Mouse (Mus musculus): ENCODE measurements at regions not wholly inside any gene's neighbourhood (a gene's known extent, or its start where the extent isn't known, plus 50 kb on each side); places are given as distances from the start of the nearest gene placed in this dataset.
A peak's percentile ranks its signal among the peaks of the same experiment; 100 is the strongest.
"Not testable (repeated sequence)": the region's sequence is repeated elsewhere in the genome, so short reads cannot be mapped to it uniquely, and the experiment has no call there.

DNA sequence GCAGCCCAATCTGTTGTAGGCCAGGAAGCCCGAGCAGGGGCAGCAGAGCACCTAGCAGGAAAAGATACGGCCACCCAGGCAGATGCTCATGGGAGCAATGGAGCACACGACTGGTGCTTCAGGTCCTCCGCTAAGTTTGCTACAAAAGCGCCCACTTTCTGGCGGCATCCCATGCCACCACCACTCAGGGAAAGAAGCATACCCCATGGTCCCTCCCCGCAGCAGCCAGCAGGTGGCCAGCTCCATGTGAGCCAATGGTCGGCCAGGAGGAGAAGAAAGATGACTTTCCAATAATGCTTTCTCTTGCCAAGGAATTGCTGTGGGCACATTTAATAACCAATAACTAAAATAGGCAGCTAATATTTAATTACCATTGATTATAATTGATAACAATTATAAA, 166.7 kb upstream of the Klf6 start:
- Histone ChIP-seq H3K4me1 (ENCODE audit: control insufficient read depth, insufficient read depth, low read length) (no peaks in the 10 kb centered on the region), H3K4me3 (ENCODE audit: insufficient read depth, low read length) (no peak overlapping the region), H3K27ac (ENCODE audit: insufficient read depth, low read depth, low read length) (no peak overlapping the region)
- TF ChIP-seq POLR2A (IDR thresholded peaks at IDR 0.05; ENCODE audit: borderline replicate concordance, low read depth, low read length): no peak
- TF ChIP-seq CTCF (IDR thresholded peaks at IDR 0.05; ENCODE audit: low read depth, low read length): no peak

DNA sequence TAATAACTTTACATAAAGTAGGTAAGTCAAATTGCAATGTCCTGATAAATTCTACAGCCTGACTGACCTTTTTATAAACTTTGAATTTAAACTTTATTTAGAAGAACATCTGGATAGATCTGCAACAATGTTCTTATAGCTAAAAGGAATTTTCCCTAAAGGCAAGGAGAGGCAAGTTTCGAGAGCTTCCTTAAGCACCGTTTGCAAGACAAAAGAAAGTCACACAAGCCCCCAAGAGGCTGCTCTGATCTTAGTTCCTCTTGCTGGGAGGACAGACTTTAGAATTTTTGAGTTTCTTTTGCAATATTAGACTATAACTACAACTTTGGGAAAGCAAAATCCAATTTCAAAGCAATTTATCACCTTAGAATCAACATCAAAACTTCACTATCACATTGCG, 165.7 kb upstream of the Klf6 start:
- not testable (repeated sequence) for H3K27ac ChIP-seq (ENCODE audit: insufficient read depth, low read depth, low read length); H3K4me3 ChIP-seq (ENCODE audit: insufficient read depth, low read length); H3K4me1 ChIP-seq (ENCODE audit: control insufficient read depth, insufficient read depth, low read length)

DNA sequence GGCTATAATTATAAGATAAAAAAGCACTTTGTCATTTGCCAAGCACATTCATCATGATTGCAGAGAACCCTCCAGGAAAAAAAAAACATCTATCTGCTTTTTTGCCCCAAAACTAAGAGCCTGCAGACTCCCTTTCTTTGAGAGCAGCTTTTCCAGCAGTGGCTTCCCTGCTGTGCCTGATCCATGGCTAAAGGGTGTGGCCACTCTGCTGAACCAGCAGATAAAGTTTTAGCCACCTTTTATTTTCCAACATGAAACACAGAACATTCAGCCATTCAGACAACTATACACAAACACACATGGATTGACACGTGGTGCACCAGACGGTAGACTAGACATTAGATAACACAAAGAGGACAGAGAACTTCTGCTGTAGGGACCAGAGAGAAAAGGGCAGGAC, 164.9 kb upstream of the Klf6 start:
- TF ChIP-seq CTCF (IDR thresholded peaks at IDR 0.05; ENCODE audit: low read depth, low read length): no peak
- TF ChIP-seq POLR2A (IDR thresholded peaks at IDR 0.05; ENCODE audit: borderline replicate concordance, low read depth, low read length): no peak

DNA sequence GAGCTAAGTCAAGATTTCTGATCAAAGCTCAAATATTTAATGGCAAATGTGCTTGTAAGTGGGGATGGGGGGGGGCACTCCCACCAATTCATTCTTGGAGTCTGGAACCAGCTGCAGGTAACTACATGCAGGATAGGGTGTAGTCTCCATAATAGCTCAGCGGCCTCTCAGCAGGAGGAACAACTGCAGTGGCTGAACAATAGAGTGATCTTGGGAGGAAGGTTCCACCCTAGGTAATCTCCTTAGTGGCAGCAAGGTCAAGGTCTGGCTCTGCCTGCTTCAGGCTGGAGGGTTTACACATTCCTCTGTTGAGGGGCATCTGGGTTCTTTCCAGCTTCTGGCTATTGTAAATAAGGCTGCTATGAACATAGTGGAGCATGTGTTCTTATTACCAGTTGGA, 164.0 kb upstream of the Klf6 start:
- H3K4me3 ChIP-seq (ENCODE audit: insufficient read depth, low read length); H3K27ac ChIP-seq (ENCODE audit: insufficient read depth, low read depth, low read length); H3K4me1 ChIP-seq (ENCODE audit: control insufficient read depth, insufficient read depth, low read length): not testable (repeated sequence)

More for the DNA sequence above, 164.9 kb upstream of the Klf6 start:
- Histone ChIP-seq H3K27ac (ENCODE audit: insufficient read depth, low read depth, low read length) (no peak overlapping the region), H3K4me3 (ENCODE audit: insufficient read depth, low read length) (no peak overlapping the region), H3K4me1 (ENCODE audit: control insufficient read depth, insufficient read depth, low read length) (no peaks in the 10 kb centered on the region)

DNA sequence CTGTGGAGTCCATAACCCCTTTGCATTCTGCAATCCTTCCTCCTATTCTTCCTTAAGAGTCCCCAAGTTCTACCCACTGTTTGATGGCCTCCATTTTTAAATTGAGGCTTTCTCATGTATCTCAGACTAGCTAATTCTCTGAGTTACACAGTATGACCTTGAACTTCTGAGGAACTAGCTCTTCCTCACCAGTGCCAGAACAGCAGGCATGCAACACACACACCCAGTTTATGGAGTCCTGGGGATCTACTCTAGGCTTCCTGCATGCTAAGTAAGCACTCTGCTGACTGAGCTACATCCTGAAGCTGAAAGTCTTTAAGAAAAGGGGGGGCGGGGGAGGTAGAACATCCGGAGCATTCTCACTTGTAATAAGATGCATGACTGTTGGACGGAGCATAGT, 159.2 kb upstream of the Klf6 start:
- TF ChIP-seq POLR2A (IDR thresholded peaks at IDR 0.05; ENCODE audit: borderline replicate concordance, low read depth, low read length): no peak
- TF ChIP-seq CTCF (IDR thresholded peaks at IDR 0.05; ENCODE audit: low read depth, low read length): no peak
- Histone ChIP-seq H3K4me3 (ENCODE audit: insufficient read depth, low read length) (no peak overlapping the region), H3K27ac (ENCODE audit: insufficient read depth, low read depth, low read length) (no peak overlapping the region), H3K4me1 (ENCODE audit: control insufficient read depth, insufficient read depth, low read length) (no peaks in the 10 kb centered on the region)

DNA sequence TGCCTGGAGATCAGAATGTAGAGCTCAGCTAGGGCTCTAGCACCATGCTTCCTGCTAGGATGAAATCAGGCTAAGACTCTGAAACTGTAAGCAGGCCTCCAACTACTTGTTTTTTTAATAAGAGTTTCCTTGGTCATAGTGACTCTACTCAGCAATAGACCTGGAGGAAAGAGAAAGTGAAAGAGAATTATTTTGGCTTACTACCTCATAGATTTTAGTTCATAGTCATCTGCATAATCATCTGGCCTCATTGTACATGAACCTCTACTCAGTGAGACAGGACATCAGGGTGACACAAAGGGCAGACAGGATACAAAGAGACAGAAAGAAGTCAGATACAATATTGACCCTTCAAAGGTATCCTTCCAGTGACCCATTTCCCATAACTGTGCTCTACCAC, 156.3 kb upstream of the Klf6 start:
- Histone ChIP-seq H3K27ac (ENCODE audit: insufficient read depth, low read depth, low read length) (no peak overlapping the region), H3K4me3 (ENCODE audit: insufficient read depth, low read length) (no peak overlapping the region), H3K4me1 (ENCODE audit: control insufficient read depth, insufficient read depth, low read length) (no peaks in the 10 kb centered on the region)
- no peak for TF ChIP-seq POLR2A (IDR thresholded peaks at IDR 0.05; ENCODE audit: borderline replicate concordance, low read depth, low read length)
- no peak for TF ChIP-seq CTCF (IDR thresholded peaks at IDR 0.05; ENCODE audit: low read depth, low read length)

DNA sequence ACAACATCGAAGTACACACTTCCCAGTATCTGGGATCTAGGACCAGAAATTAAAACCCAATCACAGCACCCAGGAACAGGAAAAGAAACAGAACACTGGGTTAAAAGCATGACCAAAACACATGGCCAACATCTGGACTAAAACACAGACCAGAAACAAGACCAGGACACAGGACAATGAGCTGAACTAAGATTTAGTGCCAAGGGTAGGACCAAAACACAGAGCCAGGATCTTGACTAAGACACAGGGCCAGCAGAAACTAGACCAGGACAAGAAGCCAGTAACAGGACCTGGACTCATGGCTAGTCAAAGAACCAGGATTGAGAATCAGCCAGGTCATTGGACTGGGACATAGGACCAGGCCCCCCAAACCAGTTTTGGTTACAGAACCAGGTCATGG, 149.6 kb upstream of the Klf6 start:
- TF ChIP-seq CTCF (IDR thresholded peaks at IDR 0.05; ENCODE audit: low read depth, low read length): no peak
- TF ChIP-seq POLR2A (IDR thresholded peaks at IDR 0.05; ENCODE audit: borderline replicate concordance, low read depth, low read length): no peak
- Histone ChIP-seq H3K27ac (ENCODE audit: insufficient read depth, low read depth, low read length) (no peak overlapping the region), H3K4me3 (ENCODE audit: insufficient read depth, low read length) (no peak overlapping the region), H3K4me1 (ENCODE audit: control insufficient read depth, insufficient read depth, low read length) (peaks cover 13% of the 10 kb centered on the region)

DNA sequence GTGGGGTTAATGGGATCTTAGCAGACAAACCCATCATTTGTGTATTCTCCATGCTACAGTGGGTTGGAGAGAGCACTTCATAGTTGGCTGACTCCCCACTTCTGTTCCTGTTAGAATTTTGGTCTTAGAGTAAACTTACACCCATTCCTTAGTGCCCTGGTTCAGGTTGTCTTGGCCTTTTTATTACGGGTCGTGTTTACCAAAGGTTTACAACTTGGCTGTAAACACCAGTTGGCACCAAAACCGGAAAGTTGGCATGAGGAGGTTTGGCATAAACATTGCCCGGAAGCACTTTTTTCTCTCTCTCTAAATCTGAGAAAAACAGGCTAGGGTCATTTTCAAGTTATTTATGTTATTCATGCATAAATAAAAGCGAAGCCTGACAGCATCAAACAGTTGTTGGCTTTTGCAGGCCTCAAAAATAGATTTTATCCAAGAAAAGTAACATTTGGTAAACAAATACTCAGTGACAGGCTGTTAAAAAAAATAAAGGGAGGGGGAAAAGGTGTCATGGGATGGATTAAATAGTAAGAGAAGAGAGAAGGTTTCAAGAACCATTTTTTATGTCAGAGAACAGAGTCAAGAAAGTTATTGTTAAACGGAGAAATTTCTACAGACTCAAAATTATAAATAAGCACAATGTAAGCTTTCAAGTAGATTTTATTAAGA, 148.0 kb upstream of the Klf6 start:
- no peak for TF ChIP-seq CTCF (IDR thresholded peaks at IDR 0.05; ENCODE audit: low read depth, low read length)
- TF ChIP-seq POLR2A (IDR thresholded peaks at IDR 0.05; ENCODE audit: borderline replicate concordance, low read depth, low read length): no peak
- Histone ChIP-seq H3K4me1 (ENCODE audit: control insufficient read depth, insufficient read depth, low read length) (peaks cover 23% of the 10 kb centered on the region), H3K4me3 (ENCODE audit: insufficient read depth, low read length) (no peak overlapping the region), H3K27ac (ENCODE audit: insufficient read depth, low read depth, low read length) (no peak overlapping the region)

DNA sequence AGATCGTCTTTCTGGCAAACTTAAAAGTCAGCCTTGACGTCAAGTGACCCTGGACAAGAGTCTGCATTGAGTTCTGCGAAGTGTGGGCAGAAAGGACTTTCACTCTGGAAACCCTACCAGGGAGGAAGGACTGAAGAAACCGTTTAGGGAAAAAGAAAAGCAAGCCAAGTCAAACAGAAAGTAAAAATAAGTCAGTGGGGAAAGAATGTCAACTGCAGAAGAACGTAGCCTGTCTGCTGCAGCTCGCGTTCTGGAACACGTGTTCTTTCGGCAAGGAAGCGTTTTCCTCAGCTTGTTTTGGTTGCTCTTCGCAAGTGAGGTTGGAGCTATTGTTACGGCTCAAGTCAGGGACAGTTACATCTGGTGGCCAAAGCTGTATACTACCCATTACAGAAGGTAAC, 147.1 kb upstream of the Klf6 start:
- Histone ChIP-seq H3K4me3 (ENCODE audit: insufficient read depth, low read length) (peak overlapping the region; percentile 45), H3K27ac (ENCODE audit: insufficient read depth, low read depth, low read length) (peak overlapping the region; percentile 31), H3K4me1 (ENCODE audit: control insufficient read depth, insufficient read depth, low read length) (peaks cover 23% of the 10 kb centered on the region)
- TF ChIP-seq CTCF (IDR thresholded peaks at IDR 0.05; ENCODE audit: low read depth, low read length) (no peak), POLR2A (IDR thresholded peaks at IDR 0.05; ENCODE audit: borderline replicate concordance, low read depth, low read length) (no peak)

DNA sequence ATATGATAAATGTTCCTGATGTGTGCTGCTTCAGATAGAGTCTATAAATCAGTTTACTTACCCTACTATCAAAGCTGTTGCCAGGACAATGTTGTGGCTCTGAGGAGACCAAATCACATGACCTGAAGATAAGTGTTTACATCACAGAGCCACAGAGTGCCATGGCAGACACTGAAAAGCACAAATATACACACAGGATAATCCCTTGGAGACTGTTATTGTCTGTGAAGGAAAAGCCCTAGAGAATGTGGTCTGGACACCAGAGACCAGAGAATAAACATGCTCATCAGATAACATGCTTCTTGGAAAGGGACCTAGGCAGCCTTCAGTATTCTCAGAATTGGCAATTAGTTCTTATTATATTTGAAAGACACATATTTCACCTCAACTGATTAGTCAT, 146.5 kb upstream of the Klf6 start:
- TF ChIP-seq POLR2A (IDR thresholded peaks at IDR 0.05; ENCODE audit: borderline replicate concordance, low read depth, low read length): no peak
- TF ChIP-seq CTCF (IDR thresholded peaks at IDR 0.05; ENCODE audit: low read depth, low read length): no peak
- Histone ChIP-seq H3K4me1 (ENCODE audit: control insufficient read depth, insufficient read depth, low read length) (peaks cover 23% of the 10 kb centered on the region), H3K4me3 (ENCODE audit: insufficient read depth, low read length) (no peak overlapping the region), H3K27ac (ENCODE audit: insufficient read depth, low read depth, low read length) (no peak overlapping the region)

DNA sequence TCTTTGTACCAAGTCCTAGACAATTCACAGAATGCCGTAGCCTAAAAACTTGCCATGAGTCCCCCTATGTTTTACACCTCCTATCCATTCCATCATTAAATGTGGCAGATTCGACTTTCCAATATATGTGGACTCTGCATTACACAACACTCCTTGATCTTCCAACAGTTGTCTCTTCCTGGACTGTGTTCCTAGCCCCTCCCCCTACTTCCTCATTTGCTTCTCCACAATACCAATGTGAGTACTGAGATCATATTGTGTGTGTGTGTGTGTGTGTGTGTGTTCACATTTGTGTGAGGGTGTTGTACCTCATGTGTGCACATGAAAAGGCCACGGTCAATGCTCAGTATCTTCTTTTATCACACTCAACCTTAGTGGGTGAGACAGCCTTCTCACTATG, 144.5 kb upstream of the Klf6 start:
- Histone ChIP-seq H3K4me3 (ENCODE audit: insufficient read depth, low read length) (no peak overlapping the region), H3K4me1 (ENCODE audit: control insufficient read depth, insufficient read depth, low read length) (peaks cover 23% of the 10 kb centered on the region), H3K27ac (ENCODE audit: insufficient read depth, low read depth, low read length) (no peak overlapping the region)
- no peak for TF ChIP-seq CTCF (IDR thresholded peaks at IDR 0.05; ENCODE audit: low read depth, low read length)
- TF ChIP-seq POLR2A (IDR thresholded peaks at IDR 0.05; ENCODE audit: borderline replicate concordance, low read depth, low read length): no peak

All from bone marrow macrophage, adult 2 months (primary cell).